Mouse (Mus musculus) MEL (cell line): ENCODE results near the gene Sema3c. TPM values are rescaled to one million over a fixed set of nuclear protein-coding genes. Genes with fewer than 3 reads are reported as not detected.

ENCODE experiments used
- DNase-seq: peaks from one replicate; pipeline ENCODE4 v3.0.0; 2011; ENCODE audit warnings: low read depth, low spot score
- H3K27ac ChIP-seq: 2 replicates; pipeline ENCODE4 v1.5.1; 2012; ENCODE audit warnings: low read depth, mild to moderate bottlenecking, control low read depth, low read length, moderate library complexity; ENCODE audit not compliant: control insufficient read depth
- H3K27me3 ChIP-seq, 2 experiments: fragments of 150-350 bp in 1 of 2; sonication (generic) in 1 of 2; 2 replicates each; pipeline ENCODE4 v1.6.1; 2012; ENCODE audit warnings: low read length in 2 of 2, mild to moderate bottlenecking in 2 of 2, improper control_type of control experiment in 1 of 2, moderate library complexity in 1 of 2; ENCODE audit not compliant: insufficient read depth in 2 of 2, control insufficient read depth in 1 of 2
- H3K36me3 ChIP-seq, 2 experiments: 2 replicates each; pipeline ENCODE4 v1.6.1; 2012 to 2014; ENCODE audit warnings: low read length in 2 of 2, improper control_type of control experiment in 1 of 2, inconsistent platforms in 1 of 2, mild to moderate bottlenecking in 1 of 2; ENCODE audit not compliant: insufficient read depth in 2 of 2, control insufficient read depth in 1 of 2
- H3K4me1 ChIP-seq, 2 experiments: fragments of 150-350 bp in 1 of 2; sonication (generic) in 1 of 2; 2 replicates each; pipeline ENCODE4 v1.6.1; 2012; ENCODE audit warnings: low read length in 2 of 2, improper control_type of control experiment in 1 of 2, mild to moderate bottlenecking in 1 of 2; ENCODE audit not compliant: insufficient read depth in 2 of 2, control insufficient read depth in 1 of 2
- H3K4me3 ChIP-seq, 2 experiments: fragments of 150-350 bp in 1 of 2; sonication (generic) in 1 of 2; 2 replicates each; pipeline ENCODE4 v1.5.1; 2012; ENCODE audit warnings: low read depth in 2 of 2, low read length in 2 of 2, mild to moderate bottlenecking in 2 of 2, moderate library complexity in 2 of 2, control low read depth in 1 of 2, improper control_type of control experiment in 1 of 2; ENCODE audit not compliant: control insufficient read depth in 1 of 2, insufficient read depth in 1 of 2
- H3K79me2 ChIP-seq: 2 replicates; pipeline ENCODE4 v1.6.1; 2012; ENCODE audit warnings: mild to moderate bottlenecking, low read length, moderate library complexity; ENCODE audit not compliant: control insufficient read depth, poor library complexity, insufficient read depth
- H3K9ac ChIP-seq: 2 replicates; pipeline ENCODE4 v1.6.1; 2012; ENCODE audit warnings: low read depth, mild to moderate bottlenecking, control low read depth, low read length, moderate library complexity; ENCODE audit not compliant: control insufficient read depth, poor library complexity, severe bottlenecking
- H3K9me3 ChIP-seq: fragments of 150-350 bp; sonication (generic); replicated peaks from 2 replicates; pipeline ENCODE4 v1.6.1; 2012; ENCODE audit warnings: mild to moderate bottlenecking, low read length, improper control_type of control experiment, moderate library complexity; ENCODE audit not compliant: insufficient read depth
- BHLHE40 ChIP-seq: IDR thresholded peaks from 2 replicates; pipeline ENCODE4 v1.6.1; 2012; ENCODE audit warnings: low read depth, mild to moderate bottlenecking, inconsistent platforms, low read length, improper control_type of control experiment, borderline replicate concordance
- CHD1 ChIP-seq: IDR thresholded peaks from 2 replicates; pipeline ENCODE4 v1.6.1; 2012; ENCODE audit warnings: low read depth, mild to moderate bottlenecking, inconsistent platforms, low read length, improper control_type of control experiment
- CHD2 ChIP-seq: IDR thresholded peaks from 2 replicates; pipeline ENCODE4 v1.6.1; 2011; ENCODE audit warnings: low read length, improper control_type of control experiment
- CTCF ChIP-seq, 3 experiments: IDR thresholded peaks in 2 of 3; conservative IDR thresholded peaks in 1 of 3; 2 replicates each; pipeline ENCODE4 v1.5.1; 2011 to 2012; ENCODE audit warnings: low read length in 3 of 3, low read depth in 2 of 3, mild to moderate bottlenecking in 2 of 3, improper control_type of control experiment in 1 of 3, inconsistent platforms in 1 of 3, mixed read lengths in 1 of 3, moderate library complexity in 1 of 3; ENCODE audit not compliant: control insufficient read depth in 1 of 3, insufficient read depth in 1 of 3, poor library complexity in 1 of 3, severe bottlenecking in 1 of 3
- E2F4 ChIP-seq: IDR thresholded peaks from 2 replicates; pipeline ENCODE4 v1.6.1; 2011; ENCODE audit warnings: low read depth, low read length, improper control_type of control experiment, borderline replicate concordance
- ELF1 ChIP-seq: IDR thresholded peaks from 2 replicates; pipeline ENCODE4 v1.6.1; 2014; ENCODE audit warnings: low read depth, mild to moderate bottlenecking, inconsistent platforms, low read length, improper control_type of control experiment, moderate library complexity
- EP300 ChIP-seq, 2 experiments: IDR thresholded peaks; 2 replicates each; pipeline ENCODE4 v1.6.1; 2011; ENCODE audit warnings: improper control_type of control experiment in 2 of 2, low read length in 2 of 2, low read depth in 1 of 2, mild to moderate bottlenecking in 1 of 2
- ETS1 ChIP-seq: IDR thresholded peaks from 2 replicates; pipeline ENCODE4 v1.6.1; 2012; ENCODE audit warnings: low read depth, mild to moderate bottlenecking, inconsistent platforms, low read length, improper control_type of control experiment, moderate library complexity
- GABPA ChIP-seq: IDR thresholded peaks from 2 replicates; pipeline ENCODE4 v1.6.1; 2012; ENCODE audit warnings: low read depth, mild to moderate bottlenecking, inconsistent platforms, low read length, improper control_type of control experiment, moderate library complexity
- GATA1 ChIP-seq: IDR thresholded peaks from 2 replicates; pipeline ENCODE4 v1.6.1; 2011; ENCODE audit warnings: low read depth, low read length, improper control_type of control experiment
- KAT2A ChIP-seq: conservative IDR thresholded peaks from 2 replicates; pipeline ENCODE4 v1.6.1; 2012; ENCODE audit warnings: low read depth, low read length, improper control_type of control experiment, inconsistent platforms
- MAFK ChIP-seq: IDR thresholded peaks from 2 replicates; pipeline ENCODE4 v1.6.1; 2011; ENCODE audit warnings: low read depth, mild to moderate bottlenecking, low read length, improper control_type of control experiment, borderline replicate concordance
- MEF2A ChIP-seq: IDR thresholded peaks from 2 replicates; pipeline ENCODE4 v1.6.1; 2014; ENCODE audit warnings: low read depth, mild to moderate bottlenecking, inconsistent platforms, low read length, improper control_type of control experiment; ENCODE audit not compliant: poor library complexity, insufficient replicate concordance, severe bottlenecking; ENCODE audit errors: extremely low read depth
- MXI1 ChIP-seq: IDR thresholded peaks from 2 replicates; pipeline ENCODE4 v1.6.1; 2011; ENCODE audit warnings: mild to moderate bottlenecking, low read depth, low read length, improper control_type of control experiment
- MYB ChIP-seq: IDR thresholded peaks from 2 replicates; pipeline ENCODE4 v1.6.1; 2011; ENCODE audit warnings: mild to moderate bottlenecking, low read depth, low read length, improper control_type of control experiment
- MYC ChIP-seq: IDR thresholded peaks from 2 replicates; pipeline ENCODE4 v1.6.1; 2011; ENCODE audit warnings: low read depth, mild to moderate bottlenecking, low read length, improper control_type of control experiment, moderate library complexity
- NRF1 ChIP-seq: IDR thresholded peaks from 2 replicates; pipeline ENCODE4 v1.6.1; 2014; ENCODE audit warnings: low read depth, mild to moderate bottlenecking, inconsistent platforms, low read length, improper control_type of control experiment, moderate library complexity; ENCODE audit not compliant: poor library complexity, insufficient read depth, severe bottlenecking
- RCOR1 ChIP-seq: IDR thresholded peaks from 2 replicates; pipeline ENCODE4 v1.6.1; 2012; ENCODE audit warnings: low read depth, mild to moderate bottlenecking, inconsistent platforms, low read length, improper control_type of control experiment
- SIN3A ChIP-seq: IDR thresholded peaks from 2 replicates; pipeline ENCODE4 v1.6.1; 2012; ENCODE audit warnings: low read length, improper control_type of control experiment, inconsistent platforms
- ZKSCAN1 ChIP-seq: IDR thresholded peaks from 2 replicates; pipeline ENCODE4 v1.6.1; 2012; ENCODE audit warnings: low read depth, mild to moderate bottlenecking, inconsistent platforms, low read length, improper control_type of control experiment, moderate library complexity
- ZMIZ1 ChIP-seq: IDR thresholded peaks from 2 replicates; pipeline ENCODE4 v1.6.1; 2012; ENCODE audit warnings: low read depth, mild to moderate bottlenecking, inconsistent platforms, low read length, improper control_type of control experiment, moderate library complexity
- ZNF384 ChIP-seq: IDR thresholded peaks from 2 replicates; pipeline ENCODE4 v1.6.1; 2012; ENCODE audit warnings: low read depth, mild to moderate bottlenecking, inconsistent platforms, low read length, improper control_type of control experiment
- polyA plus RNA-seq, 2 experiments: library from polyadenylated mRNA; stranded (reverse) in 1 of 2; unstranded in 1 of 2; fragments of >175 nt in 1 of 2; fragments of >200 nt in 1 of 2; gene quantifications; 2 replicates each; pipeline versions ENCODE4 v1.2.1 to v1.2.4; 2012; ENCODE audit warnings: low replicate concordance in 2 of 2, low read depth in 1 of 2; ENCODE audit not compliant: insufficient read length in 2 of 2, insufficient read depth in 1 of 2, missing spikeins in 1 of 2
- total RNA-seq: library from RNA; depleted of rRNA; stranded (reverse); fragments of 300-350 nt; gene quantifications from 2 replicates; pipeline ENCODE4 v1.2.3, GENCODE M21; 2012

Sema3c gene
- total and polyA plus RNA-seq, 3 experiments = not detected

DNA sequence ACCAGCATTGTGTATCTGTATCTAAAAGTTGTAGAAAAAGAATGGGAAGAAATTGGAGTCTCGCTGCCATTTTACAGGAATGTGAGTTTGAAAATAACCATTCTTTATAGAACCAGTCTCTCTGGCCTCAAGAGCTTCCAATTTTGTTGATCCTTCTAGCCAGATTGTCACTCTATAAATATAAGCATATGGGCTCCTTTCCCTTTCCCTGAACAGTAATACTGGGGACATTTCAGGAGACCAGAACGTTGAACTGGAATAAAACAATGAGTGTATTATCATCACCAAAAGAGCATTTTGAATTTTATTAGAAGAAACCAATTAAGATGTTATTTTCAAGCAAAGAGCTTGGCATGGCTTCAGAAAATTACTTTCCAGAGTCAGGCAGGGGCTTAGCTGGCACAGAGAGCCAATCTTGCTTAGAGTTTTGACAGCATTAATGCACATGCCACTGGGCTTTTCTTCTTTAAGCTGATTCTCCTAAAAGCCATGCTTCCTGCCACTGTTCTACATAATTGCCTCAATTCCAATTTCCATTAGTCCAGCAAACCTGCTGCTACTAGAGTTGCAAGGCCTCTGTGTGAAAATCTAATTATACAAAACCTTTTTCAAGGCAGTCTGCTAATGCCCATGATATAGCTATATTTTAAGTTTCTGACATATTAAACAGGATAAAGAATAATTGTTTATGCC is 12.6 kb downstream of the Sema3c start:
- H3K36me3 ChIP-seq = no peaks in the 10 kb centered on the region
- no peak overlapping the region for H3K27ac ChIP-seq
- no peaks in the 10 kb centered on the region; a peak in 1 of 4 replicates for H3K27me3 ChIP-seq
- TF ChIP-seq RCOR1 (no peak), ZMIZ1 (no peak), CHD2 (no peak), BHLHE40 (no peak), KAT2A (no peak), GABPA (no peak), CTCF (IDR thresholded peaks at IDR 0.05 in 2 of 3, conservative IDR thresholded peaks at IDR 0.05 in 1 of 3; ENCODE audit: control insufficient read depth in 1 of 3, insufficient read depth in 1 of 3, low read depth in 2 of 3, low read length in 3 of 3, poor library complexity in 1 of 3, severe bottlenecking in 1 of 3) (no peak), MAFK (no peak), ZNF384 (no peak), MYC (no peak), CHD1 (no peak), E2F4 (no peak), MEF2A (no peak), SIN3A (no peak), MXI1 (no peak), ETS1 (no peak), ELF1 (no peak), EP300 (IDR thresholded peaks at IDR 0.05; ENCODE audit: low read depth in 1 of 2, low read length in 2 of 2) (no peak), GATA1 (no peak), MYB (no peak)
- no peaks in the 10 kb centered on the region for H3K79me2 ChIP-seq
- no peaks in the 10 kb centered on the region for H3K4me1 ChIP-seq
- no peak for DNase-seq
- no peak overlapping the region for H3K4me3 ChIP-seq
- H3K9me3 ChIP-seq = no peaks in the 10 kb centered on the region
- H3K9ac ChIP-seq = no peak overlapping the region

GRCm38 (mm10) chr5:17591908-17592307 is 17.8 kb downstream of the Sema3c start:
- TF ChIP-seq NRF1 (no peak), ZKSCAN1 (no peak), ELF1 (no peak), CTCF (IDR thresholded peaks at IDR 0.05 in 2 of 3, conservative IDR thresholded peaks at IDR 0.05 in 1 of 3; ENCODE audit: control insufficient read depth in 1 of 3, insufficient read depth in 1 of 3, low read depth in 2 of 3, low read length in 3 of 3, poor library complexity in 1 of 3, severe bottlenecking in 1 of 3) (no peak)
- Histone ChIP-seq H3K27me3 (no peaks in the 10 kb centered on the region; a peak in 2 of 4 replicates), H3K4me1 (no peaks in the 10 kb centered on the region), H3K79me2 (no peaks in the 10 kb centered on the region), H3K9ac (no peak overlapping the region), H3K9me3 (no peaks in the 10 kb centered on the region), H3K36me3 (no peaks in the 10 kb centered on the region), H3K27ac (no peak overlapping the region), H3K4me3 (no peak overlapping the region)
- no peak for DNase-seq
